Mouse (Mus musculus) ES-E14 (cell line): ENCODE results near the gene Tiam1.

ENCODE experiments used
- CHD2 ChIP-seq: IDR thresholded peaks from 2 replicates; pipeline ENCODE4 v1.6.1; 2014; ENCODE audit warnings: mild to moderate bottlenecking, low read depth, low read length, inconsistent platforms
- MAFK ChIP-seq: IDR thresholded peaks from 2 replicates; pipeline ENCODE4 v1.6.1; 2014; ENCODE audit warnings: mild to moderate bottlenecking, low read depth, low read length, inconsistent platforms; ENCODE audit not compliant: insufficient read depth
- ZC3H11A ChIP-seq: IDR thresholded peaks from 2 replicates; pipeline ENCODE4 v1.6.1; 2012; ENCODE audit warnings: low read depth, mild to moderate bottlenecking, inconsistent platforms, low read length, borderline replicate concordance
- ZNF384 ChIP-seq: IDR thresholded peaks from 2 replicates; pipeline ENCODE4 v1.6.1; 2012; ENCODE audit warnings: low read depth, low read length, inconsistent platforms

DNA sequence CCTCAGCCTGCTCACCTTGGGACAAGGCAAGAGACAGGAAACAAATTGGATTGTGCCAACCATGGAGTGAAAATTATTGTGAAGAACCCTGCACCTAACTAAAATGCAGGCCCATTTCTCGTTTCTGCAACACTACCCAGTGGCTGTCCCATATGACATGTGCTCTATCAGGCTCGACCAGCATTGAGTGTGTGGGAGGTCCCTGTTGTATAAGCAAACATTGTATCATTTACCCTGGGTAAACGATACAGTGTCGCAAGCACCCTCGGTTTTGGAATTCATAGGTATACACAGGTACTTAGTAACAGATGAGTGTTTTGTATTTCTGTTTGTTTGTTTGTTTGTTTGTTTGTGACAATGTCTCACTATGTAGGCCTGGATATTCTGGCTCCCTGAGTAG lies 357.8 kb downstream of the Tiam1 start:
- TF ChIP-seq ZNF384 (no peak), ZC3H11A (no peak), MAFK (no peak), CHD2 (no peak)
